Mouse (Mus musculus) limb, embryonic 10.5 days (tissue): ENCODE data around the gene Hp1bp3. TPM values are rescaled to one million over a fixed set of nuclear protein-coding genes. Genes with fewer than 3 reads are reported as not detected.

Experiments used
- DNase-seq: peaks from one replicate; pipeline ENCODE4 v3.0.0-alpha.2; 2017; ENCODE audit warnings: low spot score
- H3K27ac ChIP-seq: fragments of 300-500 bp; sonication (generic); 2 replicates; pipeline ENCODE4 v1.5.1; 2016; ENCODE audit warnings: mild to moderate bottlenecking
- H3K27me3 ChIP-seq: fragments of 300-500 bp; sonication (generic); 2 replicates; pipeline ENCODE4 v1.6.1; 2016; ENCODE audit warnings: low read depth, mild to moderate bottlenecking; ENCODE audit not compliant: poor library complexity, severe bottlenecking
- H3K36me3 ChIP-seq: fragments of 300-500 bp; sonication (generic); 2 replicates; pipeline ENCODE4 v1.6.1; 2016; ENCODE audit warnings: mild to moderate bottlenecking, moderate library complexity
- H3K4me1 ChIP-seq: fragments of 300-500 bp; sonication (generic); 2 replicates; pipeline ENCODE4 v1.6.1; 2016
- H3K4me3 ChIP-seq: fragments of 300-500 bp; sonication (generic); 2 replicates; pipeline ENCODE4 v1.5.1; 2016; ENCODE audit warnings: mild to moderate bottlenecking, moderate library complexity
- H3K9me3 ChIP-seq: fragments of 300-500 bp; sonication (generic); replicated peaks from 2 replicates; pipeline ENCODE4 v1.6.1; 2016; ENCODE audit warnings: mild to moderate bottlenecking
- WGBS: fragments of 180-500 bp; shearing (Covaris S2); methylation state at CpG from one replicate; pipeline ENCODE4 v1.1.7; 2016; 5-methylcytosine and 5-hydroxymethylcytosine counted together
- polyA plus RNA-seq: library from polyadenylated mRNA; unstranded; fragments of >200 nt; fragmentation: Nextera tagmentation; extraction: Ambion mirVana; gene quantifications from 2 replicates; pipeline ENCODE4 v1.2.1, GENCODE M21; 2016

The Hp1bp3 gene
- 134 and 163 TPM in 2 replicates for polyA plus RNA-seq

- Histone ChIP-seq H3K9me3 (no peaks in the 10 kb centered on the region), H3K4me1 (peaks cover 25% of the 10 kb centered on the region), H3K36me3 (peaks cover 31% of the 10 kb centered on the region), H3K27me3 (no peaks in the 10 kb centered on the region), H3K27ac (peak within 1 kb of the TSS; percentile 100), H3K4me3 (peak within 1 kb of the TSS; percentile 98)
- peak; percentile 89 for DNase-seq
- WGBS, result under 1% methylated on average over 76 of the region's 84 CpGs
Measured at GRCm38 (mm10) chr4:138216200-138216890, at the start of gene Hp1bp3. Hp1bp3 (plus strand) TSS chr4:138216296.

- Histone ChIP-seq H3K27ac (no peak overlapping the region), H3K27me3 (no peaks in the 10 kb centered on the region), H3K36me3 (peaks cover 99% of the 10 kb centered on the region), H3K4me3 (no peak overlapping the region), H3K4me1 (no peaks in the 10 kb centered on the region), H3K9me3 (no peaks in the 10 kb centered on the region)
- 94% methylated on average over 10 of the region's 10 CpGs for WGBS
- DNase-seq, result no peak
Measured at GRCm38 (mm10) chr4:138166519-138166918, 49.6 kb upstream of the Hp1bp3 start.

- 77% methylated on average over 3 of the region's 3 CpGs for WGBS
- H3K36me3 ChIP-seq, result peaks cover 99% of the 10 kb centered on the region
- DNase-seq, result no peak
- no peaks in the 10 kb centered on the region for H3K4me1 ChIP-seq
- H3K9me3 ChIP-seq, result no peaks in the 10 kb centered on the region
- no peak overlapping the region for H3K27ac ChIP-seq
- H3K4me3 ChIP-seq, result no peak overlapping the region
- H3K27me3 ChIP-seq, result no peaks in the 10 kb centered on the region
Measured at GRCm38 (mm10) chr4:138168162-138168561, 47.9 kb upstream of the Hp1bp3 start.

- H3K36me3 ChIP-seq, result peaks cover 100% of the 10 kb centered on the region
- H3K27me3 ChIP-seq, result no peaks in the 10 kb centered on the region
- DNase-seq, result no peak
- no peaks in the 10 kb centered on the region for H3K9me3 ChIP-seq
- H3K4me3 ChIP-seq, result no peak overlapping the region
- H3K4me1 ChIP-seq, result no peaks in the 10 kb centered on the region
- H3K27ac ChIP-seq, result no peak overlapping the region
- 98% methylated on average over 4 of the region's 4 CpGs for WGBS
Measured at GRCm38 (mm10) chr4:138169420-138169819, 46.7 kb upstream of the Hp1bp3 start.

GRCm38 (mm10) chr4:138172686-138173085 lies 43.4 kb upstream of the Hp1bp3 start:
- Histone ChIP-seq H3K27ac (no peak overlapping the region), H3K4me1 (no peaks in the 10 kb centered on the region), H3K9me3 (no peaks in the 10 kb centered on the region), H3K4me3 (no peak overlapping the region), H3K27me3 (no peaks in the 10 kb centered on the region), H3K36me3 (peaks cover 100% of the 10 kb centered on the region)
- DNase-seq, result no peak
- WGBS, result 95% methylated on average over 4 of the region's 4 CpGs

GRCm38 (mm10) chr4:138179391-138179790 lies 36.7 kb upstream of the Hp1bp3 start:
- 95% methylated on average over 5 of the region's 5 CpGs for WGBS
- DNase-seq, result no peak
- H3K9me3 ChIP-seq, result no peaks in the 10 kb centered on the region
- no peak overlapping the region for H3K27ac ChIP-seq
- H3K4me3 ChIP-seq, result no peak overlapping the region
- peaks cover 98% of the 10 kb centered on the region for H3K36me3 ChIP-seq
- no peaks in the 10 kb centered on the region for H3K4me1 ChIP-seq
- H3K27me3 ChIP-seq, result no peaks in the 10 kb centered on the region

GRCm38 (mm10) chr4:138180719-138181118 lies 35.4 kb upstream of the Hp1bp3 start:
- no peak for DNase-seq
- no peaks in the 10 kb centered on the region for H3K9me3 ChIP-seq
- H3K4me1 ChIP-seq, result no peaks in the 10 kb centered on the region
- 97% methylated on average over 4 of the region's 4 CpGs for WGBS
- no peak overlapping the region for H3K4me3 ChIP-seq
- no peaks in the 10 kb centered on the region for H3K27me3 ChIP-seq
- no peak overlapping the region for H3K27ac ChIP-seq
- H3K36me3 ChIP-seq, result peaks cover 98% of the 10 kb centered on the region

- 96% methylated on average over 5 of the region's 5 CpGs for WGBS
- no peaks in the 10 kb centered on the region for H3K4me1 ChIP-seq
Measured at GRCm38 (mm10) chr4:138184056-138184455, 32.0 kb upstream of the Hp1bp3 start.

GRCm38 (mm10) chr4:138184573-138184981 lies 31.5 kb upstream of the Hp1bp3 start:
- no peaks in the 10 kb centered on the region for H3K27me3 ChIP-seq
- H3K4me3 ChIP-seq, result no peak overlapping the region
- DNase-seq, result no peak
- H3K9me3 ChIP-seq, result no peaks in the 10 kb centered on the region
- H3K4me1 ChIP-seq, result no peaks in the 10 kb centered on the region
- H3K27ac ChIP-seq, result no peak overlapping the region
- peaks cover 99% of the 10 kb centered on the region for H3K36me3 ChIP-seq
- WGBS, result 93% methylated on average over 5 of the region's 5 CpGs

More at GRCm38 (mm10) chr4:138184056-138184455, 32.0 kb upstream of the Hp1bp3 start:
- Histone ChIP-seq H3K4me3 (no peak overlapping the region), H3K9me3 (no peaks in the 10 kb centered on the region), H3K27me3 (no peaks in the 10 kb centered on the region), H3K36me3 (peaks cover 98% of the 10 kb centered on the region), H3K27ac (no peak overlapping the region)
- DNase-seq, result no peak

- DNase-seq, result no peak
- Histone ChIP-seq H3K27me3 (no peaks in the 10 kb centered on the region), H3K27ac (no peak overlapping the region), H3K9me3 (no peaks in the 10 kb centered on the region), H3K4me3 (no peak overlapping the region), H3K4me1 (no peaks in the 10 kb centered on the region), H3K36me3 (peaks cover 99% of the 10 kb centered on the region)
- 93% methylated on average over 7 of the region's 7 CpGs for WGBS
Measured at GRCm38 (mm10) chr4:138185961-138186360, 30.1 kb upstream of the Hp1bp3 start.

- no peak for DNase-seq
- H3K36me3 ChIP-seq, result peaks cover 99% of the 10 kb centered on the region
Measured at GRCm38 (mm10) chr4:138187995-138188394, 28.1 kb upstream of the Hp1bp3 start.

GRCm38 (mm10) chr4:138192561-138192960 lies 23.5 kb upstream of the Hp1bp3 start:
- no peak for DNase-seq
- 92% methylated on average over 5 of the region's 5 CpGs for WGBS
- Histone ChIP-seq H3K9me3 (no peaks in the 10 kb centered on the region), H3K4me1 (no peaks in the 10 kb centered on the region), H3K27ac (no peak overlapping the region), H3K4me3 (no peak overlapping the region), H3K27me3 (no peaks in the 10 kb centered on the region), H3K36me3 (peaks cover 98% of the 10 kb centered on the region)

More at GRCm38 (mm10) chr4:138187995-138188394, 28.1 kb upstream of the Hp1bp3 start:
- Histone ChIP-seq H3K27ac (no peak overlapping the region), H3K4me3 (no peak overlapping the region), H3K9me3 (no peaks in the 10 kb centered on the region), H3K27me3 (no peaks in the 10 kb centered on the region), H3K4me1 (no peaks in the 10 kb centered on the region)
- 96% methylated on average over 7 of the region's 7 CpGs for WGBS

GRCm38 (mm10) chr4:138200769-138201168 lies 15.3 kb upstream of the Hp1bp3 start:
- Histone ChIP-seq H3K9me3 (no peaks in the 10 kb centered on the region), H3K27ac (no peak overlapping the region), H3K4me3 (no peak overlapping the region), H3K27me3 (no peaks in the 10 kb centered on the region), H3K4me1 (no peaks in the 10 kb centered on the region), H3K36me3 (peaks cover 100% of the 10 kb centered on the region)
- whole genome bisulfite sequencing, result 93% methylated on average over 3 of the region's 3 CpGs
- no peak for DNase-seq
